Mouse (Mus musculus): ENCODE data around the gene Fgfr2.

GRCm38 (mm10) chr7:133002271-133002670 lies 120.9 kb downstream of the Fgfr2 start:
- TF ChIP-seq CTCF (IDR thresholded peaks at IDR 0.05) (no peak), EP300 (IDR thresholded peaks at IDR 0.05) (no peak)
